Mouse (Mus musculus): ENCODE measurements around the gene Snx22.

- TF ChIP-seq CTCF (IDR thresholded peaks at IDR 0.05; ENCODE audit: low read depth) (no peak), EP300 (IDR thresholded peaks at IDR 0.05; ENCODE audit: low read depth) (no peak)
Observed at GRCm38 (mm10) chr9:66101577-66101976, 32.1 kb upstream of the Snx22 start.

Measured in heart, postnatal 0 days (tissue).